Mouse (Mus musculus) heart, adult 2 months (tissue): ENCODE results near the gene Rpl15.

Source experiments
- CTCF ChIP-seq: fragments of 200-600 bp; IDR thresholded peaks from 2 replicates; pipeline ENCODE4 v1.8.1; 2022; ENCODE audit warnings: antibody characterized with exemption, mild to moderate bottlenecking, moderate library complexity
- POLR2A ChIP-seq: fragments of 200-500 bp; IDR thresholded peaks from 2 replicates; pipeline ENCODE4 v1.6.1; 2011; ENCODE audit warnings: mild to moderate bottlenecking, low read depth, low read length, control low read depth; ENCODE audit not compliant: insufficient read depth

GRCm38 (mm10) chr14:18280375-18280774, 9.2 kb upstream of the Rpl15 start:
- TF ChIP-seq POLR2A (no peak), CTCF (no peak)
